Mouse (Mus musculus) liver, postnatal 0 days (tissue): Measurements from ENCODE around the gene Inmt. TPM values are rescaled to one million over a fixed set of nuclear protein-coding genes. Genes with fewer than 3 reads are reported as not detected.

Experiments
- ATAC-seq: fragments of 200-750 bp; cut with Nextera tagmentation; 2 replicates; pipeline ENCODE4 v1.8.0; 2017; ENCODE audit warnings: mild to moderate bottlenecking, moderate library complexity
- DNase-seq: peaks from one replicate; pipeline ENCODE4 v3.0.0-alpha.2; 2016
- H3K27ac ChIP-seq: fragments of 300-500 bp; sonication (generic); 2 replicates; pipeline ENCODE4 v1.5.1; 2014; ENCODE audit warnings: antibody characterized with exemption, moderate library complexity, mild to moderate bottlenecking, low read depth
- H3K27me3 ChIP-seq: fragments of 300-500 bp; sonication (generic); 2 replicates; pipeline ENCODE4 v1.6.1; 2014; ENCODE audit warnings: low read length, control low read depth, mixed read lengths; ENCODE audit not compliant: insufficient read depth
- H3K36me3 ChIP-seq: fragments of 300-500 bp; sonication (generic); replicated peaks from 2 replicates; pipeline ENCODE4 v1.6.1; 2014; ENCODE audit warnings: mild to moderate bottlenecking, control low read depth, low read length, moderate library complexity, mixed read lengths; ENCODE audit not compliant: insufficient read depth
- H3K4me1 ChIP-seq: fragments of 300-500 bp; sonication (generic); 2 replicates; pipeline ENCODE4 v1.6.1; 2014; ENCODE audit warnings: antibody characterized with exemption, mild to moderate bottlenecking, control low read depth; ENCODE audit not compliant: insufficient read depth
- H3K4me2 ChIP-seq: fragments of 300-500 bp; sonication (generic); 2 replicates; pipeline ENCODE4 v1.6.1; 2014; ENCODE audit warnings: low read depth, mild to moderate bottlenecking, low read length, moderate library complexity, mixed read lengths
- H3K4me3 ChIP-seq: fragments of 300-500 bp; sonication (generic); 2 replicates; pipeline ENCODE4 v1.5.1; 2014; ENCODE audit warnings: low read depth, low read length
- H3K9ac ChIP-seq: fragments of 300-500 bp; sonication (generic); replicated peaks from 2 replicates; pipeline ENCODE4 v1.6.1; 2014; ENCODE audit warnings: mild to moderate bottlenecking, moderate library complexity
- H3K9me3 ChIP-seq: fragments of 300-500 bp; sonication (generic); 2 replicates; pipeline ENCODE4 v1.6.1; 2016; ENCODE audit warnings: mild to moderate bottlenecking, control low read depth, low read length, mixed read lengths
- CTCF ChIP-seq: sonication (generic); IDR thresholded peaks from 2 replicates; pipeline ENCODE4 v1.5.1; 2016; ENCODE audit warnings: antibody characterized with exemption, low read depth
- EP300 ChIP-seq: IDR thresholded peaks from 2 replicates; pipeline ENCODE4 v1.6.1; 2016; ENCODE audit warnings: antibody characterized with exemption, low read depth, mild to moderate bottlenecking
- WGBS: fragments of 180-500 bp; shearing (Covaris S2); extraction: QIAGEN DNeasy Blood & Tissue Kit; methylation state at CpG from one replicate; pipeline ENCODE4 v1.1.7; 2014; ENCODE audit not compliant: insufficient replicate concordance; 5-methylcytosine and 5-hydroxymethylcytosine counted together
- polyA plus RNA-seq: library from polyadenylated mRNA; unstranded; fragments of >200 nt; fragmentation: Nextera tagmentation; extraction: Ambion mirVana; gene quantifications from 2 replicates; pipeline ENCODE4 v1.2.1, GENCODE M21; 2015

The Inmt gene
- polyA plus RNA-seq, 1 experiment from 2014 or later = 9.8 TPM

- WGBS = 73% methylated on average over 4 of the region's 4 CpGs
- no peak for ATAC-seq
- no peak for TF ChIP-seq EP300
- TF ChIP-seq CTCF = no peak
- Histone ChIP-seq H3K9ac (no peak overlapping the region), H3K4me2 (no peak overlapping the region), H3K27me3 (no peaks in the 10 kb centered on the region), H3K27ac (no peak overlapping the region), H3K4me3 (no peak overlapping the region), H3K36me3 (no peaks in the 10 kb centered on the region), H3K9me3 (no peaks in the 10 kb centered on the region), H3K4me1 (no peaks in the 10 kb centered on the region)
- DNase-seq = no peak
Observed at GRCm38 (mm10) chr6:55131301-55131700, 43.5 kb downstream of the Inmt start.

GRCm38 (mm10) chr6:55130631-55131030 is 44.2 kb downstream of the Inmt start:
- H3K27me3 ChIP-seq = no peaks in the 10 kb centered on the region
- no peaks in the 10 kb centered on the region for H3K9me3 ChIP-seq
- WGBS = 66% methylated on average over 6 of the region's 6 CpGs
- no peak for DNase-seq
- no peak overlapping the region for H3K9ac ChIP-seq
- H3K27ac ChIP-seq = no peak overlapping the region
- no peak overlapping the region for H3K4me2 ChIP-seq
- H3K4me3 ChIP-seq = no peak overlapping the region
- no peak for ATAC-seq
- no peaks in the 10 kb centered on the region for H3K36me3 ChIP-seq
- TF ChIP-seq CTCF (no peak), EP300 (no peak)
- no peaks in the 10 kb centered on the region for H3K4me1 ChIP-seq

- Histone ChIP-seq H3K27ac (no peak overlapping the region), H3K9ac (no peak overlapping the region), H3K27me3 (no peaks in the 10 kb centered on the region), H3K36me3 (no peaks in the 10 kb centered on the region), H3K4me3 (no peak overlapping the region), H3K4me2 (no peak overlapping the region), H3K4me1 (no peaks in the 10 kb centered on the region), H3K9me3 (no peaks in the 10 kb centered on the region)
- no peak for DNase-seq
- ATAC-seq = no peak
- TF ChIP-seq EP300 (no peak), CTCF (no peak)
Observed at GRCm38 (mm10) chr6:55128391-55128790, 46.5 kb downstream of the Inmt start.

- DNase-seq = no peak
- Histone ChIP-seq H3K4me1 (no peaks in the 10 kb centered on the region), H3K36me3 (no peaks in the 10 kb centered on the region), H3K4me2 (no peak overlapping the region), H3K4me3 (no peak overlapping the region), H3K9me3 (no peaks in the 10 kb centered on the region), H3K27ac (no peak overlapping the region), H3K9ac (no peak overlapping the region), H3K27me3 (no peaks in the 10 kb centered on the region)
- WGBS = 81% methylated on average over 5 of the region's 5 CpGs
- no peak for TF ChIP-seq EP300
- no peak for TF ChIP-seq CTCF
- no peak for ATAC-seq
Observed at GRCm38 (mm10) chr6:55126576-55126975, 48.3 kb downstream of the Inmt start.

GRCm38 (mm10) chr6:55123056-55123455 is 51.8 kb downstream of the Inmt start:
- Histone ChIP-seq H3K4me1 (no peaks in the 10 kb centered on the region), H3K36me3 (no peaks in the 10 kb centered on the region), H3K9me3 (no peaks in the 10 kb centered on the region), H3K4me3 (no peak overlapping the region), H3K27ac (no peak overlapping the region), H3K9ac (no peak overlapping the region), H3K27me3 (peaks cover 13% of the 10 kb centered on the region), H3K4me2 (no peak overlapping the region)
- ATAC-seq (no peak), DNase-seq (no peak)
- 19% methylated on average over 4 of the region's 4 CpGs for WGBS
- TF ChIP-seq CTCF (no peak), EP300 (no peak)

Other genes starting within 250 kb of the Inmt start
- gene Nod1, start 202.4 kb downstream of the Inmt start, polyA plus RNA-seq = 2.7 and 3.3 TPM in 2 replicates
- 9.2 and 10.7 TPM in 2 replicates for gene Ggct, start 182.1 kb downstream of the Inmt start, polyA plus RNA-seq
- 49.1 and 57.4 TPM in 2 replicates for gene Gars, start 137.0 kb downstream of the Inmt start, polyA plus RNA-seq
- not detected in 2 replicates for gene Crhr2, start 42.0 kb downstream of the Inmt start, polyA plus RNA-seq
- 1.0 and 1.7 TPM in 2 replicates for gene Mindy4, start 28.3 kb upstream of the Inmt start, polyA plus RNA-seq
- 134 and 135 TPM in 2 replicates for gene Aqp1, start 161.4 kb upstream of the Inmt start, polyA plus RNA-seq
- gene Ghrhr, start 201.3 kb upstream of the Inmt start, polyA plus RNA-seq = 0.08 and 0.09 TPM in 2 replicates